Mouse (Mus musculus) CD8-positive naive resting alpha-beta T cell, adult 2 months (primary cell): ENCODE results near the gene Ubr2.

Experiments used
- DNase-seq, 2 experiments: peaks; one replicate each; pipeline ENCODE4 v3.0.0; 2022; ENCODE audit warnings: low read depth in 2 of 2, low spot score in 2 of 2

Ubr2 gene

DNA sequence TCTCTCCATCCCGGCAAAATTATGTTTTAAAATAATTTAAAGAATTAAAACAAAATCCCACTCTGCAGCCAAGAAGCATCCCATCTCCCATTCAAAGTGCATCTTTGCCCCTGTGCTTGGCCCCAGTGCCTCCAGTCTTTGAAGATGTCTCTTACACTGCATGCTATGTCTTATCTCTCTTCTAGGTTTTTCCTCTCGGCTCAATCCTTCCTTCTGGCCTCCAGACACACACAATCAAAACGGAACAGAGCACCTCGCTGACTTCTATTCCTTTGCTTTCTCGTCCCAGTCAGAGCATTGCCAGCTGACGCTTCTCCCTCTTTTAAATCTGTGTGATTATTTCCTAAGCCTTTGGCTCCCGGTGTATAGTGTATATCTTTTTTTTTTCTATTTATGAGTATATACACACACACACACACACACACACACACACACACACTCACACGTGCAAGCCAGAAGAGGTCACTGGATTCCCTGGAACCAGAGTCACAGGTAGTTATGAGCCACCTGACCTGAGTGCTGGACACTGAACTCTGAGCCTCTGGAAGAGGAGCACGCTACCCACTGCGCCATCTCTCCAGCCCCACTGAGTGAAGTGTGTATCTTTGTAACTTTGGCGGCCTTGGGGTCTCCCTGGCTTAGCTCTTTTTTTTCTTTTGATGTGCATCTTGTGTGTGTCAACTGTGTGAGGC, 125.0 kb downstream of the Ubr2 start:
- no peak for DNase-seq

DNA sequence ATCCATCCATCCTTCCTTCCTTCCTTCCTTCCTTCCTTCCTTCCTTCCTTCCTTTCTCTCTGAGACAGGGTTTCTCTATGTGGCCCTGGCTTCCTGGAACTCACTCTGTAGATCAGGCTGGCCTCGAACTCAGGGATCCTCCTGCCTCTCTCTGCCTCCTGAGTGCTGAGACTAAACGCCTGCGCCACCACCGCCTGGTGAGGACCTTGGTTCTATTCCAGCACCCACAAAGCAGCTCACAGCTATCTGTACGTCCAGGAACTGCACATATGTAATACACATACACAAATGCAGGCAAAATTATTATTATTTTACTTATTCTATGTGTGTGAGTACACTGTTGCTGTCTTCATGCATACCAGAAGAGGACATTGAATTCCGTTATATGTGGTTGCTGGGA, 125.6 kb downstream of the Ubr2 start:
- DNase-seq = no peak

DNA sequence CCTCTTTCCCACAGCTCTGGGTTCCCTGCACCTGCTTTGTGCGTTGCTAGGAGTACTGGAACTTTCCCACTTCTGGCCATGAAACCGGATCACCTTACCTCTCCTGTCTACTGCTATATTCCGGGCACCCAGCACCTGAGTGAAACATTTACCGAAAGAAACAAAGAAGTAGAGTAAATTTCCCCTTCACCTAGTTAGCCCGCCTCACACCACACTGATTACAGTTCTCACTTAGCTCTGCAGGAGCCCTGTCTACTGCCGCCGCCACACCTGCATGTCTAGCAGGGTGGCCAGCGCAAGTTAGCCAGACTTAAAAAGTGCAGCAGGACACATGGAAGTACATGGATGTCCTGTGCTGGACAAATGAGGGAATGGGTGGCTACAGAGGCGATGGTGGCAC, 127.2 kb downstream of the Ubr2 start:
- no peak for DNase-seq

DNA sequence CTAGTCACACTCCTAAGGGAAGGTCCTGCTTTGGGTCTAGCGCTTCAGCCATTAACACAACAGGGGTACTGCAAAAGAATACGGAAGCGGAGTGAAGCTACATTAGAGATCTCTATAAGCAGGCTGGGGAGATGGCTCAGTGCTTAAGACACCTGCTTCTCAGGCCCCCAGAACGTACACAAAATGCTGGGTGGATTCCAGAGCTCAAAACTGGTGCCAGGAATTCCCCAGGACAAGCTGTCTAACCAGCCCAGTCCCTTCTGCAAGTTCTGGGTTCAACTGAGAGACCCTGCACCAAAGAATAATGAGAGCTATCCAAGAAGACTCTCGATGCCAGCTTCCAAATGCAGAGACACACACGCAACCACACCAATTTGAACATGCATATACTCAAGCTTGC, 128.6 kb downstream of the Ubr2 start:
- no peak for DNase-seq

DNA sequence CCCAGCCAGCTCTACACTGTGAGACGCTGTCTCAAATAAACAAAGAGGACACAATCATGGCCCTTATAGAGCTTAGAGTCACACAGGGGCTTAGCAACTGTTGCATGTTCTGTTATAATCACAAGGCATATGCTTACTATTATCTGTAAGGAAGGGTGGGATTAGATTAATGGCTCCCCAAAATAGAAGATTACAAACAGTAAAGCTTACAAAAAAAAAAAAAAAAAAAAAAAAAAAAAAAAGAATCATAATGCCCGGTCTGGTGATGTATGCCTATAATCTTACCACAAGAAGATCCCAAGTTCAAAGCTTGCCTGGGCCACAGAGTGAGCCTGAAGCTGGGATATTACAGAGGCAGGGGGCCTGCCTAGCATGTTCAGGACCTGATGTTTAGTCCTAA, 130.0 kb downstream of the Ubr2 start:
- DNase-seq = no peak

DNA sequence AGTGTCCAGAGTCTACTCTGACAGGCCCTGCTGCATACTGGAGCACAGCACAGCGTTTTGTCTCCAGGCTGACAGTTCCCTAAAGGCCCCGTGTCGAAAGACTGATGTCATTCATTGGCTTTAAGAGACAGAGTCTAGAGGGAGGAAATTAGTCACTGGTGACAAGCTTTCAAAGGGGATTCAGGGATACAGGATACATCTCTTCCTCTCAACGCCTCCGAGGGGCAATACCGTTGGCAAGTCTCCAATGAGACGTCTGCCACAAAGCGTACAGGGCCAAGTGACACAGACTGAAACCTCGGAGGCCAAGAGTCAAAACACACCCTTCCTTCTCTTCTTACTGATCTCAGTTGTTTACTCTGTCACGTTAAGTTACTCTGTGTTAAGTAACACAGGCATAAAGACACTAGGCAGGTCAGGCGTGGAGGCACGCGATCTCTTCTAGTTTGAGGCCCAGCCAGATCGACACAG, 130.5 kb downstream of the Ubr2 start:
- no peak for DNase-seq
